Comparison of ENCODE assay signal across 8 mouse cellular contexts in genomic region chr6:90819880-90820279, GRCm38 (mm10).
DNase-seq lines count a peak whose midpoint lies in the region; ATAC-seq and TF ChIP-seq lines count a peak whose summit lies in the region.

No protein-coding gene starts in this region.

- no peaks in the 10 kb centered on the region for H3K79me2 ChIP-seq in CH12.LX (replicated peaks; ENCODE audit: control insufficient read depth, extremely low read depth, insufficient read depth, poor library complexity, severe bottlenecking)

- peak; percentile 62 for TF ChIP-seq CTCF in kidney, adult 2 months (conservative IDR thresholded peaks at IDR 0.05; ENCODE audit: insufficient read depth, insufficient read length, low read depth, low read length)
- peak; percentile 47 to 91 for TF ChIP-seq CTCF in CH12.LX (conservative IDR thresholded peaks at IDR 0.05 in 1 of 2, IDR thresholded peaks at IDR 0.05 in 1 of 2; ENCODE audit: low read depth in 2 of 2, low read length in 2 of 2)

- DNase-seq in kidney, adult 2 months: peak; percentile 22
- DNase-seq in CH12.LX (ENCODE audit: extremely low read depth): peak; percentile 55
- DNase-seq in cerebellum, adult 8-10 months: peak; percentile 51
- DNase-seq in frontal cortex, postnatal 10 days (ENCODE audit: low spot score in 2 of 2): no peak
- no peak for DNase-seq in urinary bladder, adult 2 months (ENCODE audit: low spot score)
- no peak for DNase-seq in layer of hippocampus, postnatal 36 days

- no peak overlapping the region for H3K9ac ChIP-seq in kidney, embryonic 16.5 days (replicated peaks; ENCODE audit: low read length)
- no peak overlapping the region for H3K9ac ChIP-seq in CH12.LX (ENCODE audit: insufficient read depth, low read depth)

- peak; percentile 88 for TF ChIP-seq RAD21 in CH12.LX (IDR thresholded peaks at IDR 0.05; ENCODE audit: low read depth, low read length)

- no peaks in the 10 kb centered on the region for H3K36me3 ChIP-seq in kidney, adult 2 months (ENCODE audit: control insufficient read depth, insufficient read depth, low read length)
- no peaks in the 10 kb centered on the region for H3K36me3 ChIP-seq in kidney, embryonic 16.5 days (ENCODE audit: insufficient read depth, low read length)
- H3K36me3 ChIP-seq in CH12.LX (replicated peaks in 1 of 2; ENCODE audit: control insufficient read depth in 1 of 2, insufficient read depth in 1 of 2, low read length in 1 of 2): no peaks in the 10 kb centered on the region

- 30% methylated on average over 2 of the region's 2 CpGs for WGBS in kidney, adult 2 months
- WGBS in kidney, embryonic 16.5 days: 52% methylated on average over 2 of the region's 2 CpGs

- no peaks in the 10 kb centered on the region for H3K4me1 ChIP-seq in kidney, adult 2 months (ENCODE audit: control insufficient read depth, insufficient read depth, low read length)
- no peaks in the 10 kb centered on the region for H3K4me1 ChIP-seq in kidney, embryonic 16.5 days (ENCODE audit: insufficient read depth, low read length)
- peaks cover 0 to 19% of the 10 kb centered on the region in 2 experiments; a peak in 2 of 4 replicates for H3K4me1 ChIP-seq in CH12.LX (ENCODE audit: control insufficient read depth in 1 of 2, insufficient read depth in 2 of 2)

- H3K27me3 ChIP-seq in kidney, adult 2 months (replicated peaks; ENCODE audit: control insufficient read depth, insufficient read depth, low read length): no peaks in the 10 kb centered on the region
- no peaks in the 10 kb centered on the region for H3K27me3 ChIP-seq in kidney, embryonic 16.5 days (ENCODE audit: insufficient read depth, low read length)
- no peaks in the 10 kb centered on the region for H3K27me3 ChIP-seq in CH12.LX (replicated peaks)

- ATAC-seq in kidney, embryonic 16.5 days (ENCODE audit: low FRiP score, low TSS enrichment): no peak
- ATAC-seq in megakaryocyte, adult 5-6 weeks (ENCODE audit: poor library complexity, severe bottlenecking): peak; percentile 55

- TF ChIP-seq POLR2A in kidney, adult 2 months (IDR thresholded peaks at IDR 0.05; ENCODE audit: low read depth, low read length): no peak
- TF ChIP-seq POLR2A in CH12.LX (IDR thresholded peaks at IDR 0.05; ENCODE audit: low read depth, low read length): no peak

- no peak overlapping the region for H3K4me2 ChIP-seq in kidney, embryonic 16.5 days (replicated peaks; ENCODE audit: low read depth, low read length)
- H3K4me2 ChIP-seq in CH12.LX (ENCODE audit: insufficient read depth, low read depth, poor library complexity, severe bottlenecking): no peak overlapping the region

- no peak for TF ChIP-seq EP300 in CH12.LX (IDR thresholded peaks at IDR 0.05; ENCODE audit: low read length)

- H3K27ac ChIP-seq in kidney, adult 2 months (ENCODE audit: insufficient read depth, low read depth, low read length): no peak overlapping the region
- H3K27ac ChIP-seq in kidney, embryonic 16.5 days (ENCODE audit: low read length): no peak overlapping the region
- no peak overlapping the region for H3K27ac ChIP-seq in CH12.LX (ENCODE audit: insufficient read depth, low read depth)

- dilution Hi-C loops in CH12.LX (cut with MboI; ENCODE audit: extremely low pct_ligation_motif_present, extremely low pct_unique_long_range_greater_than_20kb, low sequenced_read_pairs): no loop called here

- in situ Hi-C loops in CH12.LX (cut with MboI; ENCODE audit: low pct_ligation_motif_present, low pct_unique_long_range_greater_than_20kb, low sequenced_read_pairs): loop anchor here (10.0 to 25.0 kb wide), 2 partner anchors 158 to 315 kb away; no protein-coding TSS in a partner anchor

- H3K9me3 ChIP-seq in kidney, embryonic 16.5 days (ENCODE audit: low read length): no peaks in the 10 kb centered on the region
- H3K9me3 ChIP-seq in CH12.LX (replicated peaks; ENCODE audit: low read length): no peaks in the 10 kb centered on the region

- no peak overlapping the region for H3K4me3 ChIP-seq in kidney, adult 2 months (ENCODE audit: insufficient read depth, low read depth, low read length)
- no peak overlapping the region for H3K4me3 ChIP-seq in kidney, embryonic 16.5 days (ENCODE audit: low read length)
- no peak overlapping the region for H3K4me3 ChIP-seq in CH12.LX (replicated peaks in 1 of 3; ENCODE audit: low read depth in 2 of 3, low read length in 2 of 3, poor library complexity in 1 of 3)

TF ChIP-seq in CH12.LX, 34 proteins besides CTCF, POLR2A, EP300 and RAD21:
- 0 out of 2 replicates have a peak, but pooled peaks have one; percentile 15 for TF ChIP-seq IRF4 (IDR thresholded peaks at IDR 0.05; ENCODE audit: low read depth, low read length)
- no peak for TF ChIP-seq BHLHE40 (IDR thresholded peaks at IDR 0.05; ENCODE audit: low read depth, low read length)
- peak; percentile 52 for TF ChIP-seq SMC3 (IDR thresholded peaks at IDR 0.05; ENCODE audit: low read depth, low read length)
- TF ChIP-seq ZNF384 (IDR thresholded peaks at IDR 0.05; ENCODE audit: low read depth, low read length): no peak
- TF ChIP-seq E2F4 (IDR thresholded peaks at IDR 0.05; ENCODE audit: insufficient replicate concordance, low read depth, low read length): no peak
- no peak for TF ChIP-seq POLR2AphosphoS2 (IDR thresholded peaks at IDR 0.05; ENCODE audit: low read depth, low read length)
- TF ChIP-seq TCF12 (IDR thresholded peaks at IDR 0.05; ENCODE audit: low read depth, low read length): no peak
TF ChIP-seq in CH12.LX: peak in this region for 2.

Comparison
In these comparisons a context has a peak if more than half of its experiments do, and no peak if none do; other contexts are left out.
1. DNase-seq: peak in kidney, adult 2 months (single experiment), CH12.LX (single experiment) and cerebellum, adult 8-10 months (single experiment); none in frontal cortex, postnatal 10 days (0 of 2), urinary bladder, adult 2 months (single experiment) and layer of hippocampus, postnatal 36 days (0 of 2).